Mouse (Mus musculus): ENCODE results near the gene Hddc2.
"Not testable (repeated sequence)": the region's sequence is repeated elsewhere in the genome, so short reads cannot be mapped to it uniquely, and the experiment has no call there.

Hddc2 gene

DNA sequence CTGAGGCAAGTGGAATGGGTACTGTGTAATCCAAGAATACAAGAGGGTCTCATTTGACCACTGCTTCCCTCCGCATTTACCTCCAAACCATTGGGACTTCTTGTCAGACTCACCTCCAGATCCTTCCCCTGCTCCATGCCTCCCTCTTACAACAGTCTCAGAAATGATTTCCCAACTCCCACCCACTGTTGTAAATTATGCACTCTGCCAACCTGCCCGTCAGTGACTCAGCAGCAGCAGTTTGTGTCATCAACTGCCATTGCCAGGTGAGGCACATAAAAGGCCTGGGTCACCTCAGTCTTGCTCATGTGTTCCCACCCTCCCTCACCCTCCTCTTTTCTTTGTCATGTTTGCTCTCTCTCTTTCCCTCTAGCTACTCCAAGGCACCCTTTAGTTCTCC lies 41.0 kb downstream of the Hddc2 start:
- DNase-seq (ENCODE audit: low read depth, low spot score) = no peak

DNA sequence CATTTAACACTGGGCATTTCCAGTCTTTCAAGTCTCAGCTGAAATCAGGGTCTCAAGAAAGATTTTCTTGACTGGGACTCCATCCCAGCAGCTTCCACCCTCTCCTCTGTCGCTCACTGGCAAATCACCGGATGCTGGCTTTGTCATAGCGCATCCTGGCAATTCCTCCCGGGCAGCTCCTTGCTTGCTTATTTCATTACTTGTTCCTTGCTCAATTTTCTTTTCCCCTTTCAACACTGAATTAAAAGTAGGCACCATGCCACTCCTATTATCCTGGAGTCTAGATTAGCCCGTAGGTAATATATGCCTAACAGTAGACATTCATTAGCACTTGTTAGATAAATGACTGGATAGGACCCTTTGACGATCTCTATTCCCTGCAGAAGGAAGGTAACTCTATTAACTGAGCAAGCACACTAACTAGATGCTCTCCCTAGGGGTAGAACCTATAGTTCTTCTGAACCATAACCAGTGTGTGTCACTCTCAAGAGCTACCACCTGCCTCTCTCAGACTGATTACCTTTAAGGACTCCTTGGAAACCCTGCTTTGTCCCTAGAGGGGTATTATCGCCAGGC lies 41.8 kb downstream of the Hddc2 start:
- DNase-seq (ENCODE audit: low read depth, low spot score) = no peak

GRCm38 (mm10) chr10:31359749-31360148 lies 46.6 kb downstream of the Hddc2 start:
- DNase-seq (ENCODE audit: low read depth, low spot score) = no peak

DNA sequence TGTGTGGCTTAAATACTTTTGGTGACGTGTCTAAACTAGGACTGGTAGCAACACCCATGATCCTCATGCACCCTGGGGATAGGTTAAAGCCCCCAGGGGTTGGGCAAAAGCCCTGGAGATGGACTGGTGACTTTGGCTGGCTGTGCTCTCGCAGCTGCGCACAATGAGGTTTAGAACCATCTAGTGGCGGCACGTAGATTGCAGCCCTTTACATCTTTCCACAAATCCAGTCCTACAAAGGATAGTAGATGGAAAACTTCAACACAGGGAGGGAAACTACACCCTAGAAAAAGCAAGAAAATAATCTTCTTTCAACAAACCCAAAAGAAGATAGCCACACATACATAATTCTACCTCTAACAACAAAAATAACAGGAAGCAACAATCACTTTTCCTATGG lies 57.0 kb downstream of the Hddc2 start:
- DNase-seq (ENCODE audit: low read depth, low spot score) = not testable (repeated sequence)
